Mouse (Mus musculus) intestine, embryonic 15.5 days (tissue): Measurements from ENCODE around the gene Plxna1. TPM values are rescaled to one million over a fixed set of nuclear protein-coding genes. Genes with fewer than 3 reads are reported as not detected.

Experiments
- ATAC-seq: fragments of 200-750 bp; cut with Nextera tagmentation; 2 replicates; pipeline ENCODE4 v1.8.0; 2017; ENCODE audit warnings: moderate TSS enrichment, moderate library complexity
- H3K27ac ChIP-seq: fragments of 300-500 bp; sonication (generic); 2 replicates; pipeline ENCODE4 v1.5.1; 2015; ENCODE audit warnings: mild to moderate bottlenecking, inconsistent platforms
- H3K27me3 ChIP-seq: fragments of 300-500 bp; sonication (generic); replicated peaks from 2 replicates; pipeline ENCODE4 v1.6.1; 2015; ENCODE audit warnings: inconsistent platforms
- H3K36me3 ChIP-seq: fragments of 300-500 bp; sonication (generic); 2 replicates; pipeline ENCODE4 v1.6.1; 2015; ENCODE audit warnings: inconsistent platforms
- H3K4me1 ChIP-seq: fragments of 300-500 bp; sonication (generic); replicated peaks from 2 replicates; pipeline ENCODE4 v1.6.1; 2015; ENCODE audit warnings: inconsistent platforms
- H3K4me2 ChIP-seq: fragments of 300-500 bp; sonication (generic); replicated peaks from 2 replicates; pipeline ENCODE4 v1.6.1; 2015; ENCODE audit warnings: mild to moderate bottlenecking, inconsistent platforms
- H3K4me3 ChIP-seq: fragments of 300-500 bp; sonication (generic); replicated peaks from 2 replicates; pipeline ENCODE4 v1.5.1; 2015; ENCODE audit warnings: inconsistent platforms
- H3K9ac ChIP-seq: fragments of 300-500 bp; sonication (generic); 2 replicates; pipeline ENCODE4 v1.6.1; 2015; ENCODE audit warnings: inconsistent platforms
- H3K9me3 ChIP-seq: fragments of 300-500 bp; sonication (generic); 2 replicates; pipeline ENCODE4 v1.6.1; 2016; ENCODE audit warnings: inconsistent platforms
- WGBS: fragments of 180-500 bp; shearing (Covaris S2); methylation state at CpG from one replicate; pipeline ENCODE4 v1.1.7; 2015; 5-methylcytosine and 5-hydroxymethylcytosine counted together
- polyA plus RNA-seq: library from polyadenylated mRNA; unstranded; fragments of >200 nt; fragmentation: Nextera tagmentation; extraction: Ambion mirVana; gene quantifications from 2 replicates; pipeline ENCODE4 v1.2.1, GENCODE M21; 2015

The Plxna1 gene
- polyA plus RNA-seq, 1 experiment from 2014 or later, result 14.7 TPM

DNA sequence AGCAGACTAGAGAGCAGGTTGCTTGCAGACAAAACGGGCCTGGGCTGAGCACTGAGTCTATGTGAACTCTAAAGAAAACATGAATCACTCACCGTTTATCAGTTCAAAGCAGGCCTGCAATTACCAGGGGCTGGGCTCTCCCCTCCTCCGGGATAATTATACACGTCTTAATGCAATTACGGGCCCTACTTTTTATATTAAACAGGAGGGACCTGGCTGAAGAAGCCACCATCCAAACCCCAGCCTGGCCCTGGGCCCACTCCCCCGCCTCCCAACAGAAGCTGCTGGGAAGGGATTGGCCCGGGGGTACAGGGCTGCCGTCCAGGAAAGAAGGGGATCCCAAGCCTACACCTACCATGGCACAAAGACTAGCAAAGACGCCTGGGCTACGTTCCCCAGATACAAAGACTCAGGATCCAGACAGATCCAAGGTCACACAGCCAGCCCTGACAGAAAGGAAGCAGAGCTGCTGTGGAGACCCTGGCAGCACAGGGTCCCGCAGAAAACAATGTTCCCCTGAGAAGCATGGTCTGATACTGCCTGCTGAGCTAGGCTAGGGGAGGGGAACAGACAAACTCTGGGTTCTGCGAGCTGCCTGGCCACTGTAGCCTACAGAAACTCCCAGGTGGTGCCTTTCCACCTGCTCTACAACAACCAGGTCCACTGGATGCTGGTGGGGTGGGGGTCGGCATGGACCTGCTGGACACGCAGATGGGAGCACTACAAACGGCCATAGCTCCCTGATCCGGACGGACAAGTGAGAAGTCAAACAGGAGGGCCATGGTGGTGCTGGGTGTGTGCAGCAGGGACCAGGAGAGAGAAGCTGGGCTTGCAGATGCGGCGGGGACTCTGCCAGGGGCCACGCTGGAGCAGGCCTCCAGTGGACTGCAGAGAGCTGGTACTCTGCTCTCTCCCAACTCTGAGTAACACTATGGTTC is 2.4 kb downstream of the Plxna1 start:
- H3K4me2 ChIP-seq, result peak overlapping the region; percentile 98
- no peaks in the 10 kb centered on the region for H3K36me3 ChIP-seq
- no peaks in the 10 kb centered on the region for H3K9me3 ChIP-seq
- H3K4me1 ChIP-seq, result peaks cover 32% of the 10 kb centered on the region
- WGBS, result 51% methylated on average over 20 of the region's 20 CpGs
- peak overlapping the region; percentile 23; the same call in 1 of the 2 replicates for H3K9ac ChIP-seq
- no peaks in the 10 kb centered on the region; the same call in 1 of the 2 replicates for H3K27me3 ChIP-seq
- no peak for ATAC-seq
- H3K27ac ChIP-seq, result 0 out of 2 replicates have a peak overlapping the region, but pooled peaks have one; percentile 17
- peak overlapping the region; percentile 80; the same call in 1 of the 2 replicates for H3K4me3 ChIP-seq

GRCm38 (mm10) chr6:89359192-89359591 is 3.2 kb downstream of the Plxna1 start:
- ATAC-seq, result no peak

DNA sequence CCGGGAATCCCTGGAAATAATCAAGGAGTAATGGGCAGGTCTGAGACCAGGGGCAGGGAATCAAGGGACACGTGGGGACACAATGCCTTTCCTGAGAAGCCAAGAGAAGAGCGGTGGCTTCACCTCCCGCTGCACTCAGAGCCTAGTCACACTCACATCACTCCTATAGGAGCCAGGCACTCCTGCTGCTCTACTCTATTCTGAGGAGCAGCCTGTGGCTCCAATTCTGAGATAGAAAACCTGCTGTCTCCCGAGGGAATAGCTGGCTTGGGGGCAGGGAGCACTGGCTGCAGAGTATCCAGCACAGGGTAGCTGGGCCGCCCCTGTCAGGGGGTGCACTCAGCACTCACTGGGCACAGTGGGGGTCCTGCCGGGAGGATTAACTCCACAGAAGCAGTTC is 6.8 kb downstream of the Plxna1 start:
- H3K4me2 ChIP-seq, result no peak overlapping the region
- H3K36me3 ChIP-seq, result 0 out of 2 replicates have a peak, but pooled peaks cover 3% of the 10 kb centered on the region
- ATAC-seq, result no peak
- no peak overlapping the region for H3K4me3 ChIP-seq
- no peak overlapping the region for H3K27ac ChIP-seq
- H3K27me3 ChIP-seq, result no peaks in the 10 kb centered on the region
- peaks cover 43% of the 10 kb centered on the region for H3K4me1 ChIP-seq
- no peaks in the 10 kb centered on the region for H3K9me3 ChIP-seq
- WGBS, result 65% methylated on average over 7 of the region's 7 CpGs
- no peak overlapping the region for H3K9ac ChIP-seq

More at GRCm38 (mm10) chr6:89359192-89359591, 3.2 kb downstream of the Plxna1 start:
- Histone ChIP-seq H3K27me3 (no peaks in the 10 kb centered on the region; the same call in 1 of the 2 replicates), H3K36me3 (0 out of 2 replicates have a peak, but pooled peaks cover 3% of the 10 kb centered on the region), H3K9ac (no peak overlapping the region), H3K4me1 (peaks cover 33% of the 10 kb centered on the region), H3K4me2 (no peak overlapping the region), H3K27ac (no peak overlapping the region), H3K4me3 (no peak overlapping the region), H3K9me3 (no peaks in the 10 kb centered on the region)
- WGBS, result 75% methylated on average over 3 of the region's 3 CpGs

DNA sequence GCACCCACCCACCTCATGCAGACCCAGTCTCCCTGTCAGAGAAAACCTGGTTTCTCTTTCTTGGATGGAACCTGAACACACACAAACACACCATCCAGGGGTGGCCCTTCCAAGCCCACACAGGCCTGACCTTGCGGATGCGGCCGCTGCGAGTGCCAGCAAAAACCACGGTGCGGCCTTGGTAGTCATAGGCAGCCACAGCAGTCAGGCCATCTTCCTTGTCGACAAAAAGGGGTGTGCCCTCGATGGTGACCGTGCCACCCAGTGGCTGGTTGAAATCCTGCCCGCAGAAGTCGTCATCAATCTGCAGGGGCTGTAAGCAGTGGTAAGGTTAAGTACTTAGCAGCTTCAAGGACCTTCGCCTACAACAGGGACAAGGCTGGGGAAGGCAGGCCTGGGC is 7.7 kb downstream of the Plxna1 start:
- ATAC-seq, result no peak
- Histone ChIP-seq H3K9ac (no peak overlapping the region), H3K36me3 (peaks cover 6% of the 10 kb centered on the region; the same call in 1 of the 2 replicates), H3K4me2 (no peak overlapping the region), H3K27me3 (no peaks in the 10 kb centered on the region), H3K4me1 (peaks cover 34% of the 10 kb centered on the region), H3K9me3 (no peaks in the 10 kb centered on the region), H3K4me3 (no peak overlapping the region), H3K27ac (no peak overlapping the region)
- 79% methylated on average over 12 of the region's 12 CpGs for WGBS

GRCm38 (mm10) chr6:89354076-89354475 is 8.3 kb downstream of the Plxna1 start:
- 75% methylated on average over 5 of the region's 5 CpGs for WGBS
- H3K27ac ChIP-seq, result no peak overlapping the region

GRCm38 (mm10) chr6:89353101-89353500 is 9.3 kb downstream of the Plxna1 start:
- peak; percentile 17 for ATAC-seq

More at GRCm38 (mm10) chr6:89354076-89354475, 8.3 kb downstream of the Plxna1 start:
- no peak overlapping the region for H3K4me2 ChIP-seq
- H3K36me3 ChIP-seq, result peaks cover 9% of the 10 kb centered on the region; the same call in 1 of the 2 replicates
- H3K4me1 ChIP-seq, result peaks cover 27% of the 10 kb centered on the region
- no peak overlapping the region for H3K9ac ChIP-seq
- no peaks in the 10 kb centered on the region for H3K9me3 ChIP-seq
- H3K27me3 ChIP-seq, result no peaks in the 10 kb centered on the region
- no peak overlapping the region for H3K4me3 ChIP-seq
- ATAC-seq, result no peak

DNA sequence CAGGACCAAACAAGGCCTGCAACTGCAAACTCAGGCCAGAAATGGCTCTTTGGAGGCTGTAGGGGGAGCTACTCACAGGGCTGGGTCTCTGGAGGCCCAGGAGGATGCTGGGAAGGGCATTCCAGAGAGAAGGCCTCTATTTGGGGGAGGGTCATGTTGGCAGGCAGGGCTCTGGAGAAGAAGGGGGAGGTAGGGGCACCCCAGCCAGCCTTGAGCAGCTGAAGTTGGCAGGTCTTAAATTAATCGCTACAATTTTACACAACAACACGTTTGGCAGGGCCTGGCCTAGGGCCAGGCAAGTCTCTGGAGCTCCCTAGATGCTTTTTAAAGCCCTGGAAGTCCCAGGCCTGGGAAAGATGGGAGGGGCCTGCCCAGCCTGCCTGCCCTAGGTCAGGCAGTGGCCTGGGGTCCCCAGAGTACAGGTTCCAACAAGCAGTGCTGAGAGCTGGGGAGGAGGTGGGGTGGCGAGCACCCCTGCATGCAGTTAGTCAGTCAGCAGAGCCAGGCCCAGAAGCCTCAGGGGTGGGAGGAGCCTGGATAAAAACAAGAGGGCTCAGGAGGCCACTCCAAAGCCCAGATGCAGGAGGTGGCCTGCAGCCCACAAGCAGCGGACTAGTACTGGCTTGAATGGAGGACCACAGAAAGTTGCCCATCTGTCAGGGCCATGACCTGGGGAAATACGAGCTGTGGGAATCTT is 10.8 kb downstream of the Plxna1 start:
- no peak overlapping the region for H3K9ac ChIP-seq
- ATAC-seq, result peak; percentile 73
- peaks cover 13% of the 10 kb centered on the region for H3K36me3 ChIP-seq
- no peaks in the 10 kb centered on the region for H3K27me3 ChIP-seq
- no peak overlapping the region for H3K4me2 ChIP-seq
- no peak overlapping the region for H3K4me3 ChIP-seq
- peaks cover 25% of the 10 kb centered on the region for H3K4me1 ChIP-seq
- WGBS, result 33% methylated on average over 5 of the region's 5 CpGs
- no peaks in the 10 kb centered on the region for H3K9me3 ChIP-seq
- peak overlapping the region; percentile 54 for H3K27ac ChIP-seq

More at GRCm38 (mm10) chr6:89353101-89353500, 9.3 kb downstream of the Plxna1 start:
- no peak overlapping the region for H3K9ac ChIP-seq
- H3K4me3 ChIP-seq, result no peak overlapping the region
- H3K9me3 ChIP-seq, result no peaks in the 10 kb centered on the region
- peaks cover 11% of the 10 kb centered on the region for H3K36me3 ChIP-seq
- H3K27ac ChIP-seq, result no peak overlapping the region
- WGBS, result 68% methylated on average over 8 of the region's 8 CpGs
- H3K4me1 ChIP-seq, result peaks cover 25% of the 10 kb centered on the region
- H3K27me3 ChIP-seq, result no peaks in the 10 kb centered on the region
- no peak overlapping the region for H3K4me2 ChIP-seq

DNA sequence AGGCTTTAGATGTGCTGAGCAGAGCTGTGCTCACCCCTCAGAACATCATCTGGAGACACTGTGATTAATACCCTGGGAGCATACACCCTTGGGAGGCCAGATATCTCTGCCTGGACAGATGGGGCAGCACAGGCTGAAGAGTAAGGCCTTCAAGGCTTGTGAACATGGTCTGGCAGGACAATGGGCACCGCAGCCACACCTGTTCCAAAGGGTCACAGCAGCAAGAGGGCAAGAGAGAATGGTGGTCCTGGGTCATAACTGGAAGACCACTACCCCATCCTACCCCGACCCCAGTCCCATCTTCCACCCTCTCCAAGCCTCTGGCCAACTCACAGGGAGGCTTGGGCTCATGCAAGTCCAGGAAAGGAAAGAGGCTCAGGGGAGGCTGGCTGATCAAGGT is 11.9 kb downstream of the Plxna1 start:
- H3K36me3 ChIP-seq, result peaks cover 13% of the 10 kb centered on the region
- H3K9me3 ChIP-seq, result no peaks in the 10 kb centered on the region
- H3K4me1 ChIP-seq, result peaks cover 30% of the 10 kb centered on the region
- no peak overlapping the region for H3K27ac ChIP-seq
- no peak overlapping the region for H3K4me2 ChIP-seq
- H3K4me3 ChIP-seq, result no peak overlapping the region
- ATAC-seq, result no peak
- H3K27me3 ChIP-seq, result no peaks in the 10 kb centered on the region
- WGBS, result 97% methylated on average over 2 of the region's 2 CpGs
- no peak overlapping the region for H3K9ac ChIP-seq

- H3K36me3 ChIP-seq, result peaks cover 13% of the 10 kb centered on the region
- WGBS, result 63% methylated on average over 1 of the region's 1 CpGs
- peaks cover 34% of the 10 kb centered on the region for H3K4me1 ChIP-seq
Measured at GRCm38 (mm10) chr6:89350037-89350515, 12.3 kb downstream of the Plxna1 start.

DNA sequence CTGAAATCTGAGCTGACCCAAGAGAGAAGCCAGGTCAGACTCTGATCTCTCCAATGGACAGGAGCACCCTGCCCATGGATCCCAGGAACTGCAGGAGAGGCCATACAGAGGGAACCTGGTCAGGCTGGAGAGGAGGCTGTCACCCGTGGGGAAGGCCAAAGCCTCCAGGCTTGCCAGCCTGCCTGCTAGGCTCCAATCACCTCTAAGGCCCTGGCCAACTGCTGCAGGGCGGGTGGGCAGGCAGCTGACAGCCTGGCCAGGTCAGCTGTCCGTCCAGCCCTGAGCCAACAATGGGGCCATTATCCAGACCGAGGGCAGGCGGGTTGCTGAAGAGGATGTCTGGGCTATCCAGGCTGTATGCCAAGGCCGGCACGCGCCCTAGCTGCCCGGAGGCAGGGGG is 14.1 kb downstream of the Plxna1 start:
- no peaks in the 10 kb centered on the region for H3K27me3 ChIP-seq
- no peak overlapping the region for H3K9ac ChIP-seq
- no peak for ATAC-seq
- H3K4me1 ChIP-seq, result peaks cover 35% of the 10 kb centered on the region
- no peaks in the 10 kb centered on the region for H3K9me3 ChIP-seq
- H3K27ac ChIP-seq, result no peak overlapping the region
- peaks cover 11% of the 10 kb centered on the region for H3K36me3 ChIP-seq
- no peak overlapping the region for H3K4me3 ChIP-seq
- no peak overlapping the region for H3K4me2 ChIP-seq
- WGBS, result 87% methylated on average over 9 of the region's 9 CpGs

More at GRCm38 (mm10) chr6:89350037-89350515, 12.3 kb downstream of the Plxna1 start:
- no peak for ATAC-seq
- Histone ChIP-seq H3K4me3 (no peak overlapping the region), H3K9ac (no peak overlapping the region), H3K4me2 (no peak overlapping the region), H3K9me3 (no peaks in the 10 kb centered on the region), H3K27ac (no peak overlapping the region), H3K27me3 (no peaks in the 10 kb centered on the region)

DNA sequence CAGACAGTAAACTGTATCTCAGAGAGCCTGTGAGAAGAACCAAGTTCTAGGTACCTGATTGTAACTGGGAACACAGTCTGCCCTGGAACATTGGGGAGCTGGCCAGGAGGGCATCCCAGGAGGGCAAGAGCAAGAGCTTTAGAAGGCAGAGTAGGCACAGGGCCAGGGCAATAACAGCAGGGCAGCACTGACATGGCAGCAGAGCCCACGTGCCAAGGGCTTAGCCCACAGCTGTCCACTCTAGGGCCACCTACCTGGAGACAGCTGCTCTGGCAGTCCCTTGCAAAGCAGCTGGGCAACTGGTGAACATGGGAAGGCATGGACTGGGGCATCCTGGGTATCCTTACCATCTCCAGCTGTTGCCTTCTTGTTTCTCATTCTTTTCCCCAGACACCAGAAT is 14.6 kb downstream of the Plxna1 start:
- WGBS, result 81% methylated on average over 1 of the region's 1 CpGs
- ATAC-seq, result no peak
- Histone ChIP-seq H3K27me3 (no peaks in the 10 kb centered on the region), H3K4me1 (peaks cover 29% of the 10 kb centered on the region), H3K9ac (no peak overlapping the region), H3K36me3 (peaks cover 11% of the 10 kb centered on the region), H3K4me3 (no peak overlapping the region), H3K9me3 (no peaks in the 10 kb centered on the region), H3K4me2 (no peak overlapping the region), H3K27ac (no peak overlapping the region)

- Histone ChIP-seq H3K27me3 (no peaks in the 10 kb centered on the region), H3K9me3 (no peaks in the 10 kb centered on the region), H3K9ac (0 out of 2 replicates have a peak overlapping the region, but pooled peaks have one; percentile 18), H3K27ac (peak overlapping the region; percentile 77; the same call in 1 of the 2 replicates), H3K4me3 (no peak overlapping the region), H3K4me2 (no peak overlapping the region), H3K4me1 (peaks cover 18% of the 10 kb centered on the region), H3K36me3 (peaks cover 25% of the 10 kb centered on the region)
- WGBS, result 100% methylated on average over 1 of the region's 1 CpGs
- ATAC-seq, result 0 out of 2 replicates have a peak, but pooled peaks have one; percentile 6
Measured at GRCm38 (mm10) chr6:89345855-89346254, 16.6 kb downstream of the Plxna1 start.
